Mouse (Mus musculus): ENCODE measurements around the gene Tekt3.
A peak's percentile ranks its signal among the peaks of the same experiment; 100 is the strongest.

- 0 out of 2 replicates have a peak, but pooled peaks have one; percentile 17 for TF ChIP-seq POLR2A (IDR thresholded peaks at IDR 0.05; ENCODE audit: insufficient read depth, low read depth, low read length)
- TF ChIP-seq CTCF (IDR thresholded peaks at IDR 0.05; ENCODE audit: insufficient read depth, low read depth, low read length) = no peak
Measured at GRCm38 (mm10) chr11:63132501-63133435, 71.3 kb downstream of the Tekt3 start.

Data from olfactory bulb, adult 2 months (tissue).